Mouse (Mus musculus) midbrain, embryonic 11.5 days (tissue): ENCODE results near the gene Patj. TPM values are rescaled to one million over a fixed set of nuclear protein-coding genes. Genes with fewer than 3 reads are reported as not detected.
A peak's percentile ranks its signal among the peaks of the same experiment; 100 is the strongest.

Source experiments
- ATAC-seq: fragments of 200-750 bp; cut with Nextera tagmentation; 2 replicates; pipeline ENCODE4 v1.8.0; 2017; ENCODE audit warnings: moderate TSS enrichment, moderate library complexity; ENCODE audit not compliant: low FRiP score
- DNase-seq: peaks from one replicate; pipeline ENCODE4 v3.0.0; 2015; ENCODE audit warnings: low spot score; ENCODE audit errors: missing footprints
- H3K27ac ChIP-seq: fragments of 300-500 bp; sonication (generic); 2 replicates; pipeline ENCODE4 v1.5.1; 2014; ENCODE audit warnings: low read depth, low read length
- H3K27me3 ChIP-seq: fragments of 300-500 bp; sonication (generic); 2 replicates; pipeline ENCODE4 v1.6.1; 2014; ENCODE audit warnings: mild to moderate bottlenecking, low read length, moderate library complexity, mixed read lengths; ENCODE audit not compliant: control insufficient read depth, insufficient read depth
- H3K36me3 ChIP-seq: fragments of 300-500 bp; sonication (generic); 2 replicates; pipeline ENCODE4 v1.6.1; 2014; ENCODE audit warnings: mild to moderate bottlenecking, low read length, moderate library complexity, mixed read lengths; ENCODE audit not compliant: control insufficient read depth, insufficient read depth
- H3K4me1 ChIP-seq: fragments of 300-500 bp; sonication (generic); 2 replicates; pipeline ENCODE4 v1.6.1; 2014; ENCODE audit warnings: low read length; ENCODE audit not compliant: control insufficient read depth, insufficient read depth
- H3K4me2 ChIP-seq: fragments of 300-500 bp; sonication (generic); 2 replicates; pipeline ENCODE4 v1.6.1; 2014; ENCODE audit warnings: mild to moderate bottlenecking, moderate library complexity
- H3K4me3 ChIP-seq: fragments of 300-500 bp; sonication (generic); 2 replicates; pipeline ENCODE4 v1.5.1; 2014; ENCODE audit warnings: low read depth, low read length
- H3K9ac ChIP-seq: fragments of 300-500 bp; sonication (generic); 2 replicates; pipeline ENCODE4 v1.6.1; 2014; ENCODE audit warnings: low read length
- H3K9me3 ChIP-seq: fragments of 300-500 bp; sonication (generic); 2 replicates; pipeline ENCODE4 v1.6.1; 2016; ENCODE audit warnings: low read length; ENCODE audit not compliant: control insufficient read depth
- WGBS: fragments of 180-500 bp; shearing (Covaris S2); extraction: QIAGEN DNeasy Blood & Tissue Kit; methylation state at CpG from one replicate; pipeline ENCODE4 v1.1.7; 2014; 5-methylcytosine and 5-hydroxymethylcytosine counted together
- microRNA-seq: library from miRNA; unstranded; fragments of <30 nt; microRNA quantifications from one replicate; pipeline ENCODE4, GENCODE M21; 2017
- polyA plus RNA-seq: library from polyadenylated mRNA; unstranded; fragments of >200 nt; fragmentation: Nextera tagmentation; extraction: Ambion mirVana; gene quantifications from 2 replicates; pipeline ENCODE4 v1.2.1, GENCODE M21; 2014

The Patj gene
- polyA plus RNA-seq, 1 experiment from 2014 or later = 7.4 TPM

DNA sequence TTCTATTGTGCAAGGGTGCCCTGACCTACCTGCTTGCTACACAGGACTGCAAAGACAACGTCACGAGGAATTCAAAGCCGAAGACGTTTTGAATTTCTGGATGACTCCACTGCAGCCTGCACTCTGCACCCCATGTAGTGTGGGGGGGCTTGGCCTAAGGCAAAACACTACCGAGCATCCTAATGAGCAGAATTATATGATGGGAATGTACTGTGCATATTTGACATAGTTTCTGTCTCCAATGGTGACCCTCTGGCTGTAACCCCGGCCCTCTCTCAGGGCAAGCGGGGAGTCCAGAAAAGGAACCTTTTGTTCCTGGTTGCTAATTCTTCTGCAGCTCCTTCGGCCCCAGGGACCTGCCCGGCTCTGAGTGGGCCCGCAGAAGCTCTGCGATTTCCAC is 360.6 kb downstream of the Patj start:
- Histone ChIP-seq H3K27ac (no peak overlapping the region), H3K36me3 (no peaks in the 10 kb centered on the region), H3K27me3 (no peaks in the 10 kb centered on the region), H3K4me1 (peaks cover 10% of the 10 kb centered on the region), H3K9me3 (no peaks in the 10 kb centered on the region), H3K4me2 (no peak overlapping the region), H3K9ac (no peak overlapping the region), H3K4me3 (no peak overlapping the region)
- ATAC-seq (peak; percentile 61), DNase-seq (no peak)
- 33% methylated on average over 11 of the region's 11 CpGs for whole genome bisulfite sequencing

DNA sequence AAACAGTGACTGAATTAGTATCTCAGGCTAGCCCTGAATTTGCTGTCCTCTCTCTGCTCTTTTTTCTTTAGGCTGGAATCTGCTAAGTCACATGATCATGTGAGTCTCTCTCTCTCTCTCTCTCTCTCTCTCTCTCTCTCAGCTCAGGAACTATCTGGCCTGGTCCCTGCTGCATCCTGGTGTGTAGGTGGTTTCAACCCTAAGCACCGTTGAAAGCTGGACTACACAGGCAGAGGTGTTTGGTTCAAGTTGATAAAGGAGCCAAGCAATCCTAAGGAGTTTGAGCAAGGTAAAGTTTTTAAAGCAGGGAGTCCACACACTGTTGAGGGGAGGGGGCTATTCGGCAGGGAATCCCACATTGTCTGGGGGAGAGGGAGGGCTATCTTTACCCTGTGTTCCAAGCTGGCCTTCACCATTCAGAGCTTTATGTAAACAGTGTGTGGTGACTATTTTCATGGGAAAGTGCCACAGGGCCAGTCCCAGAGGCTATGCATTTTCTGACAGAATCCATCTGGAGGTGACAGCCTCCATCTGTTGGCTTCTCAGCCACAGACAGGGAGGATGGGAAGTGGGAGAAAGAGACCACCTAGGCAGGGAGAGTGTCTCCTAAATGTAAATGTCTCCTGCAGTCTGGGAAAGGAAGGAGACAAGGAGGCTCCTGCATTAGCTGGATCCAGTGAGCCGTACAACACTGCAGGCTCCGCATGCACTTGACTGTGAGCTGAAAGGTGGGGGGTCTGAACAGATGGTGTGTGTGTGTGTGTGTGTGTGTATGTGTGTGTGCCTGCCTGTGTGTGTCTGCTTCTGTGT is 362.6 kb downstream of the Patj start:
- Histone ChIP-seq H3K27ac (no peak overlapping the region), H3K9me3 (no peaks in the 10 kb centered on the region)
- 59% methylated on average over 4 of the region's 4 CpGs for WGBS

DNA sequence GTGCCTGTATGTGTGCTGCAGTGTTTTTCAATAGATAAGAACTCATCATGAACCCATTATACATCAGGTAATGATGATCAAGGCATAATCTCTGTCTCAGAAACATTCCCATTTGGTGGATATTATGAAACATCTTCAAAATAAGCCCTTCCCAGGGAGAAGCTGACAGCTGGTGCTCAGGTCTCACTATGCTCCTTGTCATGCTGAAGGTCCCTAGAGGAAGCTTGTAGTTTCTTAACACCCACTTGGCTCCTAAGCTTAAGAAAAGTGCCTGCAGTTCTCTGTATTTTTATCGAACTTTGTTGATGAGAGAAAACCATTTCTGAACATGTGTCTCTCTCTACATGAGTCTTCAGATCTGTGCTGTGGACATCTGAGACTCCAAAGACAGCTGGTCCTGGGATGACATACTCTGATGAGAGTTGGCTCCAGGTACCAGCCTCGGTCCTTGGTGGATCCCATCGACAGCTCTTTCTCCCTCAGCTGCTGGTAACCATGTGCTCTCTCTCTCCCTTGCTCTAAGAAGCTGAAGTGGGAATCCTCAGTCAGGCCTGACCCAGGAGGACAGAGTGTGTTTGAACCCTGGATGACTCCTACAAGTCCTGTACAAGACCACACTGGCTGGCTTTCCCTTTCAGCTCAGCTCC is 363.4 kb downstream of the Patj start:
- Histone ChIP-seq H3K36me3 (no peaks in the 10 kb centered on the region), H3K9me3 (no peaks in the 10 kb centered on the region), H3K27ac (no peak overlapping the region), H3K9ac (no peak overlapping the region), H3K27me3 (no peaks in the 10 kb centered on the region), H3K4me2 (no peak overlapping the region), H3K4me3 (no peak overlapping the region), H3K4me1 (peaks cover 10% of the 10 kb centered on the region)
- ATAC-seq (no peak), DNase-seq (no peak)
- 89% methylated on average over 3 of the region's 3 CpGs for WGBS

More for the DNA sequence above, 362.6 kb downstream of the Patj start:
- DNase-seq (no peak), ATAC-seq (peak; percentile 51)
- H3K9ac ChIP-seq = 0 out of 2 replicates have a peak overlapping the region, but pooled peaks have one; percentile 12
- H3K36me3 ChIP-seq = no peaks in the 10 kb centered on the region
- H3K4me2 ChIP-seq = no peak overlapping the region
- no peak overlapping the region for H3K4me3 ChIP-seq
- H3K27me3 ChIP-seq = no peaks in the 10 kb centered on the region
- H3K4me1 ChIP-seq = peaks cover 10% of the 10 kb centered on the region

DNA sequence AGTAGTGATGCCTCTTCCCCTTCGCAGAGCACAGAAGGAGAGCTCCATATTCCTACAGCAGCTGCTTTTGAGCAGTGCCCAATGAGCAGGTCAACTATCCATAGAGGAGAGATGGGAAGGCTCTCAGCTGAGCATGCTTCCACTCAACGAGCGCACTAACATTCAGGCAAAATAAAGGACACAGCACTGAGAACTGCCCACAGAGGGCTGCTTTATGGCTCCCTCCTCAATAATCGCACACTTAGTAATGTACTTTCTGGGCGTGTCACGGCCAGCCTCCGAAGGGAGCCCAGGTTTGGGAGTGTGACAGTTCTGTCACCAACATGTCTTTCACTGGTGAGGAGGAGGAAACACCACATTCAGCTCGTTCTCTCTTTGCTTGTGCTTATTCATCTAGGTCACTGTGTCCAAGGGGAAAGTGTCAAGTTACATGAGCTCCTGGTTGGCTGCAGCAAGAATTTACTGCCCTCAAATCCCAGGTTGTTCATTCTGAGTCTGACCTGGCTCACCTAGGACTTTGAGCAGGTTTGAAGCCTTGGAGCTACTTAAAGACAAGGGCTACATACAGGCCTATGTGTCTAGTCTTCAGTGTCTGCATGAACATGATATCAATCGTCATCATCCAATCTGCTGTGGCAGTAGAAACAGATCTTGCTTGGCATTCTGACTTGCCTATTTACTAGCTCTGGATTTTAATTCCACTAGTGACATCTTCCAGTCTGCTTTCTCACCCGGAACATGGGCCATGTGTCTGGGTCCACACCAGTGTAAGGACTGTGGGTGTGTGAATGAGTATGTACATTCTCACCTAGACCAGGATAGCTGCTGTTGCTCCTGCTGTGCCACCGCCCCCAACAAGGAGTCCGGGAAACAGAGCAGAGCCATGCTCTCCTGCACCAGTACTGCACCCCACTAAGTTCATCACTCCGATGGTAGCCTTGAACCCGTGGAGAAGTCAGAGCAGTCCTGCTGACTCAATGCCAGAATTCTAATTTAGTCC is 371.8 kb downstream of the Patj start:
- Histone ChIP-seq H3K27me3 (no peaks in the 10 kb centered on the region), H3K27ac (no peak overlapping the region), H3K4me2 (no peak overlapping the region), H3K9ac (no peak overlapping the region), H3K4me1 (no peaks in the 10 kb centered on the region), H3K36me3 (no peaks in the 10 kb centered on the region), H3K9me3 (no peaks in the 10 kb centered on the region), H3K4me3 (no peak overlapping the region)
- 83% methylated on average over 14 of the region's 14 CpGs for WGBS
- ATAC-seq (no peak), DNase-seq (no peak)

Small RNA genes within 50 kb of the gene (microRNA-seq; reads per million reads assigned to microRNA genes)
- gene Gm22625 (not detected), gene Gm26154 (not detected)

Other genes with a start within 250 kb of the Patj start
- gene Tm2d1, start 12.5 kb upstream of the Patj start, polyA plus RNA-seq = 98.4 and 106 TPM in 2 replicates